Mouse (Mus musculus) thymus, adult 2 months (tissue): ENCODE data around the gene C77080. TPM values are rescaled to one million over a fixed set of nuclear protein-coding genes. Genes with fewer than 3 reads are reported as not detected.
"Not testable (repeated sequence)": the region's sequence is repeated elsewhere in the genome, so short reads cannot be mapped to it uniquely, and the experiment has no call there.

Experiments used
- DNase-seq: peaks from one replicate; pipeline ENCODE4 v3.0.0; 2021
- H3K27ac ChIP-seq: fragments of 200-500 bp; 2 replicates; pipeline ENCODE4 v1.5.1; 2012; ENCODE audit warnings: low read length, control low read depth; ENCODE audit not compliant: control insufficient read depth, insufficient read depth
- H3K27me3 ChIP-seq: fragments of 200-500 bp; 2 replicates; pipeline ENCODE4 v1.6.1; 2012; ENCODE audit warnings: mild to moderate bottlenecking, low read length, moderate library complexity, mixed read lengths; ENCODE audit not compliant: control insufficient read depth, insufficient read depth
- H3K36me3 ChIP-seq: fragments of 200-500 bp; 2 replicates; pipeline ENCODE4 v1.6.1; 2012; ENCODE audit warnings: mild to moderate bottlenecking, low read length, moderate library complexity; ENCODE audit not compliant: control insufficient read depth, insufficient read depth
- H3K4me1 ChIP-seq: fragments of 200-500 bp; replicated peaks from 2 replicates; pipeline ENCODE4 v1.6.1; 2012; ENCODE audit warnings: low read length; ENCODE audit not compliant: control insufficient read depth, insufficient read depth
- H3K4me3 ChIP-seq: fragments of 200-500 bp; 2 replicates; pipeline ENCODE4 v1.5.1; 2012; ENCODE audit warnings: mild to moderate bottlenecking, low read length, control low read depth, moderate library complexity; ENCODE audit not compliant: control insufficient read depth, insufficient read depth
- CTCF ChIP-seq: fragments of 200-500 bp; IDR thresholded peaks from 2 replicates; pipeline ENCODE4 v1.5.1; 2012; ENCODE audit warnings: mild to moderate bottlenecking, control low read depth, low read length, moderate library complexity, borderline replicate concordance; ENCODE audit not compliant: control insufficient read depth, poor library complexity, insufficient read depth; ENCODE audit errors: extremely low read depth
- POLR2A ChIP-seq: fragments of 200-500 bp; IDR thresholded peaks from 2 replicates; pipeline ENCODE4 v1.6.1; 2012; ENCODE audit warnings: mild to moderate bottlenecking, low read length, control low read depth, moderate library complexity; ENCODE audit not compliant: control insufficient read depth, poor library complexity, insufficient read depth; ENCODE audit errors: extremely low read depth
- WGBS: fragments of 180-500 bp; shearing (Covaris S2); methylation state at CpG from one replicate; pipeline ENCODE4 v1.1.7; 2018; 5-methylcytosine and 5-hydroxymethylcytosine counted together
- polyA plus RNA-seq: library from polyadenylated mRNA; depleted of rRNA; stranded (reverse); fragments of >200 nt; gene quantifications from 2 replicates; pipeline ENCODE4 v1.2.3, GENCODE M21; 2012

C77080 gene
- polyA plus RNA-seq, 1 experiment: 19.5 TPM

DNA sequence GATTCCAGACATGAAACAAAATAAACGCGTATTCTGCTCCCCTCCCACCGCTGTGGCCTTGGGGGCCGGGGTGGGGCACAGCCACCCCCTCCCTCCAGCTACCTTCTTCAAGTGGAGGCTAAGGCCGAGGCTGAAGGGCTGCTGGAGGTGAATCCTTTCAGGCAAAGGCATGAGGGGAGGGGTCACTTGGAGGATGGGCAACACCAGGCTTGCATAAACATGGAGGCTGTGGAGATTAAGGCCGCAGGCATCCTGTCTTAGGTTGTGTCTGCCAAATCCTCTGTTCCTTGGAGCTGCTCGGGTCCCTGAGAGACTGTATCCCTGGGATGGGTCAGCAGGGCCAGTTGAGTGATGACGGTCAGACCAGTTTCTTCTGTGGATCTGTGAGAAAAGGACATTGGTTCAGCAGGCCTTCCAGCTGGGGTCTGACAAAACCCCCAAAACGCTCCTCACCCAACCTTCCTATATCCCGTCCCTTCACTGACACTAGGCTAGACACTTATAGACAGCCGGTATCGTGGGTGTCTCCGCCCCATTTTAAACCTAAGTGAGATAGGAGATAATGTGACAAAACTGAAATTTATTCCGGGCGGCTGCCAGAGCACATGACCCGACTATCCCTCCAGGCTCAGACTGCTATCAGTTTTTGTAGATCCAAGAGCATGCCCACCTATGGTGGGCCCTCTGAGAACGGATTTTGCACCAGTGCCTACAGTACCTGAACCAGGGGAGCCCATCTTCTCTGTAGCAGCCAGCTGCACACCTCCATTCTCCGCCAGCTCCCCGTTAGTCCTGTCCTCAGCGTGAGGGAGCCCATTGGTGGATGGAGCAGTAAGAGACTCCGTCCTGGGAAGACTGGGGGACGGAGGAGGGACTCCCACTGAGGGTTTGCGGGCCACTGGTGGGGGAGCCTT lies 39.9 kb downstream of the C77080 start:
- Histone ChIP-seq H3K27ac (no peak overlapping the region), H3K4me3 (no peak overlapping the region), H3K4me1 (no peaks in the 10 kb centered on the region), H3K27me3 (no peaks in the 10 kb centered on the region), H3K36me3 (peaks cover 22% of the 10 kb centered on the region)
- no peak for DNase-seq
- 94% methylated on average over 23 of the region's 23 CpGs for WGBS
- no peak for TF ChIP-seq POLR2A
- TF ChIP-seq CTCF: no peak

DNA sequence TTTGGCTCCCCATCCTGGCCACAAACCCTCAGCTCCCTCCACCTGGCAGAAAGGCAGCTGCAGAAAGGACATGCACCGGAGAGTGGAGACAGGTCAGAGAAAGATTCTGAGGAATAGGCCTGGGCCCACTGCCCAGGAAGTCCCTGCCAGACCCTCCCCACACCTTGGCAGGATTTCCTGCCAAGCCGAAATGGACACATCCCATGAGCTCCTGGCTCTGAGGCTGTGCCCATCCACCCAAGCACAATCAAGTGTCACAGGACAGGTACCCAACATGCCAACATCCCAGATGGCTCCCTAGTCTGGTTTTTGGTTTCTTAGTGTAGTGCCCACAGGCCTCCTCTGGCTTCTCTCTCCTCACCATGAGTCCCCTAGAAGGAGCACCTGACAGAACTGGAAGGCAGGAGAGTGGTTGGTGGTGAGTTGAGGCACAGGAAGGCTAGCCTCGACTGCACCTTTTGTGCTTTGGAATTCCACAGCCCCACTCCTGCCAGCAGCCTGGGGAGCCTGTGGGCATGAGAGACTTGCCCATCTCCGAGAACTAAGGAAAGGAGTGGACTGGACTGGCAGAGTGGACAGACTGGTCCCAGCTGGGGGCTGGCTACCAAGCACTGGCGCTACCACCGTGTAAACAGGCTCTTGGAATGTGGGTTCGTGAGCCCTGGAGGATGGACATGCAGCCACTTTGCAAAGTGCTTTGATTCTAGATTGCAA lies 40.7 kb downstream of the C77080 start:
- DNase-seq: no peak
- Histone ChIP-seq H3K4me1 (no peaks in the 10 kb centered on the region), H3K27me3 (no peaks in the 10 kb centered on the region), H3K27ac (no peak overlapping the region), H3K4me3 (no peak overlapping the region), H3K36me3 (peaks cover 22% of the 10 kb centered on the region)
- no peak for TF ChIP-seq POLR2A
- no peak for TF ChIP-seq CTCF
- 94% methylated on average over 7 of the region's 7 CpGs for WGBS

DNA sequence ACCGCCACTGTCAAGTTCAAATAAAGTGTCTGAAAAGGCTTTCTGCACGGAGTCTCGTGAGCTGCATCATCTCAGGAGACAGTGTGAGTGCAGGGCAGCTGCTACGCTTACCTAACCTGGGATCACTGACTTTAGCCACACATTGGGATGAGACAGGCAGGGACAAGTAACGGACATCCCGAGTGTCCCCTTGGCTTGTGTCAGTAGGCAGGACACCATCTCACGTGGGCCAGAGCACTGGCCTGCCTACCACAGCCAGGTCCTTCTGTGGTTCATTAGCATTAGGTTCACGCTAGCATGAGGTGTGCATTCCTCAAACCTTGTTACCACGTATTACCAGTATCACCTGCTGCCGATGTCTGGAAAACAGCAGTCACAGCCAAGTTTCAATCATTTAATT lies 42.0 kb downstream of the C77080 start:
- Histone ChIP-seq H3K4me3 (no peak overlapping the region), H3K27ac (no peak overlapping the region), H3K27me3 (no peaks in the 10 kb centered on the region), H3K36me3 (peaks cover 34% of the 10 kb centered on the region), H3K4me1 (no peaks in the 10 kb centered on the region)
- WGBS: 96% methylated on average over 10 of the region's 10 CpGs
- TF ChIP-seq POLR2A: no peak
- no peak for TF ChIP-seq CTCF
- no peak for DNase-seq

DNA sequence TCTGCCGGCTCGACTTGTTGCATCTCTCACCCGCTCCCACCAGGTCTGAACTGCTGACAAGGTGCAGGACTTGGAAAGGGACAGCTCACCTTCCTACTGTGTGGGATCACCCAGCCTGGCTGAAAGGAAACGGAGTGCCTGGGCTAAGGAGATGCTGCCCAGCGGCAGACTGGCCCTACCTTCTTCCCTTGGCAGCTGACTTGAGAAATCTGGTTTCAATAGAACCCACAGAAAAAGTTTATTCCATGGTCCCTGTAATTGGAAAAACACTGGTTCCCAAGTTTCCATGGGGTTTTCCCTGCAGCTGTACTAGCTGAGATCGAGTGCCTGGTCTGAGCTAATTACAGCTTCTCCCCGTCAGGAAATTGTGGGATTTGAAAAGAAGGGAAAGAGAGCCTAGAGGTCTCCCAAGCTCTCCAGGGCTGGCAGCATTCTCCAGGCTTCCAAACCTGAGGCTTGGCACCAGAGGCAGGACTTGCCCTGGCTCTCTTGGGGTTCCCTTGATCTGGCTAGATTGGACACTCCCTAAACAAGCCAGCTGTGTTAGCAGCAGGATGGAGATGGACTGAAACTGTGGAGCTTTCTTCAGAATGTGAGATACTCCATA lies 42.5 kb downstream of the C77080 start:
- TF ChIP-seq POLR2A: no peak
- TF ChIP-seq CTCF: no peak
- no peak overlapping the region for H3K27ac ChIP-seq
- DNase-seq: no peak
- no peaks in the 10 kb centered on the region for H3K27me3 ChIP-seq
- 94% methylated on average over 7 of the region's 7 CpGs for WGBS
- H3K4me1 ChIP-seq: no peaks in the 10 kb centered on the region
- H3K4me3 ChIP-seq: no peak overlapping the region
- peaks cover 39% of the 10 kb centered on the region for H3K36me3 ChIP-seq

DNA sequence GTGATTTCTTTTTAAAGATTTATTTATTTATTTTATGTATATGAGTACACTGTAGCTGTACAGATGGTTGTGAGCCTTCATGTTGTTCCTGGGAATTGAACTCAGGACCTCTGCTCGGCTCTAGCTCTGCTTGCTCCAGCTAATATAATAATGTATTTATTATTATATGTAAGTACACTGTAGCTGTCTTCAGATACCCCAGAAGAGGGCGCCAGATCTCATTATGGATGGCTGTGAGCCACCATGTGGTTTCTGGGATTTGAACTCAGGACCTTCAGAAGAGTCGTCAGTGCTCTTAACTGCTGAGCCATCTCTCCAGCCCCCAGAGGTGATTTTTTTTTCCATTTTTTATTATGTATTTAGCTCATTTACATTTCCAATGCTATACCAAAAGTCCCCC lies 48.7 kb downstream of the C77080 start:
- H3K36me3 ChIP-seq: peaks cover 59% of the 10 kb centered on the region
- WGBS: 77% methylated on average over 3 of the region's 3 CpGs
- H3K27ac ChIP-seq, H3K4me1 ChIP-seq, H3K27me3 ChIP-seq, H3K4me3 ChIP-seq: not testable (repeated sequence)
- DNase-seq: peak; percentile 14

DNA sequence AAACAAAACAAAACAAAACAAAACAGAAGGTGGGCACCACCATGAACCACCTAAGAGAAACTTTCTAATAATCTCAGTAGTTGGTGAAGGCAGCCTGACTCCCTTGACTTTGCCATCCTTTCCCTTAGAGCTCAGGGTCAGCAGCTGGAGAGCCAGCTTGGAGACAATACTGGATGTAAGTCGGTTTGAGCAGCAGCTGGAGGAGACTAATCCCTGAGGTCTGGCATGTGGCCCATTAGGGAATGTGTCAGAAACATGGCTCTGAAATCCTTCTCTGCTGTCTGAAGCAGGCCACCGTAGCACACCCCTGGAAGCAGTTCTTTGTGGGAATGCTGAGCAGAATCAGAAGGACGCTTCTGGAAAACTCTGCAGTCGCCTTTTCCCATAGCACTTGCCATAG lies 49.7 kb downstream of the C77080 start:
- Histone ChIP-seq H3K36me3 (peaks cover 64% of the 10 kb centered on the region), H3K4me3 (no peak overlapping the region), H3K27ac (no peak overlapping the region), H3K27me3 (no peaks in the 10 kb centered on the region), H3K4me1 (no peaks in the 10 kb centered on the region)
- 91% methylated on average over 4 of the region's 4 CpGs for WGBS
- TF ChIP-seq POLR2A: no peak
- no peak for TF ChIP-seq CTCF
- DNase-seq: no peak

DNA sequence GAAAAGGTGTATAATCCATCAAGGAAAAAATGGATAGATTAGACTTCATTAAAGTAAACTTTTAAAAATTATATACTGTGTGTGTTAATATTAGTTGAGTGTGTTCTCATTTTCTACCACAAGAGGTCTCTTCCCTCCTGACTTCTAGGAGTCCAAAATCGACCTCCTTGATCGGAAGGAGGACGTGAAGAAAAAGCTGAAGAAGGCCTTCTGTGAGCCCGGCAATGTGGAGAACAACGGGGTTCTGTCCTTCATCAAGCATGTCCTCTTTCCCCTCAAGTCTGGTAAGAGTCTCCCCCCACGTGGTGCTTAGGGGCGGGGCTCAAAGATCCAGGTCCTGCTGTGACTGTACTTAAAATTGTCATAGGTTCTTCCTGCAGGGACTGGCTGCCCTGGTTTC lies 51.7 kb downstream of the C77080 start:
- TF ChIP-seq POLR2A (no peak), CTCF (no peak)
- no peak overlapping the region for H3K27ac ChIP-seq
- WGBS: 66% methylated on average over 7 of the region's 7 CpGs

More for the DNA sequence above, 51.7 kb downstream of the C77080 start:
- Histone ChIP-seq H3K4me3 (no peak overlapping the region), H3K36me3 (peaks cover 66% of the 10 kb centered on the region), H3K27me3 (no peaks in the 10 kb centered on the region), H3K4me1 (no peaks in the 10 kb centered on the region)
- DNase-seq: no peak
